Mouse (Mus musculus) ZHBTc4 (cell line): ENCODE data around the gene Pole2.
"Not testable (repeated sequence)": the region's sequence is repeated elsewhere in the genome, so short reads cannot be mapped to it uniquely, and the experiment has no call there.

ENCODE experiments used
- DNase-seq: peaks from one replicate; pipeline ENCODE4 v3.0.0-alpha.2; 2011; ENCODE audit warnings: low read depth, low spot score

Pole2 gene

DNA sequence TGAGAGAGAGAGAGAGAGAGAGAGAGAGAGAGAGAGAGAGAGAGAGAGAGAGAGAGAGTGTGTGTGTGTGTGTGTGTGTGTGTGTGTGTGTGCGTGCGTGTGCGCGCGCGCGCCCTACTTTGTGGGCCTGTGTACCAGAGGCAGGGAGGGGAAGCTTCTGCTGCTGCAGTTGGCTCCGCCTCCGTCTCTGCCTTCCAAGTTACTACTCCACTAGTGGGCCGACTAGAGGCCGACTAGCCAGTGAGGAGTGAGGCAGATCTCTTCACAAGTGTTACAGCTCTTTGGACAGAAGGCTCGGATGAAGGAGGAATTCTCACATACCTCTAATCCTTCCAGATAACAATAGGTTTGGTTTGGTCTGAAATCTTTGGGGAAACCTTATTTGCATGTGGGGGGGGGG lies 48.6 kb downstream of the Pole2 start:
- DNase-seq = peak; percentile 87

DNA sequence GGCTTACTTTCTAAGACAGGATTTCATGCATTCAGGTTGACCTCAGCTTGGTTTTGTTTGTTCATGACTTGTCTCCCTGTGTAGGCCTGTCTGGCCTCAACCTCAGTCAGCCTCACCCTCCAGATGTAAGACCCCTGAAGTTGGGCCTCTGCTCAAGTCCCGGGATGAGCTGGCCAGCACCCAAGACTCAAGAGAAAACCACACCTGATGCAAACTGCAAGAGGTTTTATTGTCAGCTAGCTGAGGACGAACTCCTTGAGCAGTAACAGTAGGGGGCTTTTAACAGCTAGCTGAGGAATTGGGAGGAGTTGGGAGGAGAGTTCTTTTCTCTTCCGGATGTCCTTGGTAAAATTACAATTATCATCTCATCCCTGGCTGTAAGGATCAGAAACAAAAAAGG lies 50.5 kb downstream of the Pole2 start:
- peak; percentile 70 for DNase-seq

GRCm38 (mm10) chr12:69175975-69176374 lies 52.0 kb downstream of the Pole2 start:
- no peak for DNase-seq

- DNase-seq = no peak
Observed at GRCm38 (mm10) chr12:69171307-69171706, 56.7 kb downstream of the Pole2 start.

DNA sequence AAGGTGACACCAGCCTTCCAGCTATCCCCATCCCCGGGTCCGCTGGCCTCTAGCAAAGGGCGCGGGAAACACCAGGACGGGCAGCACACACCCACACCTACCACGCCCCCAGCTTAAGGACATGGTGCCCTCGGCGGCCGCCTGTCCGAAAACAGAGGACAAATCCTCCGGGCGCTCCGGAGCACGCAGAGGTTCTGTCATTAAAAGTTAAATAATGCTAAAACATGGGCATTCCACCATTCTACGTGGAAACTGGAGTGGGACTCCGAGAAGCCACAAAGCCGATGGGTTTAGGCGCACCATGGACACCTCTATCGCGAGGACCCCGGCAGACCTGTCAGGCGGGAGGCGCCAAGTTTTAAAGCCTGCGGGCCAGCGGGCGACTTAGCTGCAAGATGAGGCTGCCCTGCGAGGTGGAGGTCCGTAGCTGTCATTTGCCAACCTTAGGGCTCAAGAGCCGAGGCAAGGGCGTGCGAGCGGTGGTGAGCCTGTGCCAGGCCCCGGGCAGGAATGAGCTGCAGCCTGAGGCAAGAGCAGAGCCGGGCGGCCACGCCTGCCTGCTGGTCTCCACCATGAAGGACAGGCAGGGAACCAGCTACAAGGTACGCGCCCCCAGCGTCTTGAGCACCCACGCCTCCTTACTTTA lies 59.4 kb downstream of the Pole2 start, which contains the start of gene Lrr1:
Lrr1 (plus strand) TSS at position 354 of the 646 bp plus-strand sequence.
- peak; percentile 88 for DNase-seq

GRCm38 (mm10) chr12:69167656-69168460 lies 60.1 kb downstream of the Pole2 start:
- DNase-seq = no peak

GRCm38 (mm10) chr12:69166861-69167581 lies 61.0 kb downstream of the Pole2 start:
- not testable (repeated sequence) for DNase-seq

DNA sequence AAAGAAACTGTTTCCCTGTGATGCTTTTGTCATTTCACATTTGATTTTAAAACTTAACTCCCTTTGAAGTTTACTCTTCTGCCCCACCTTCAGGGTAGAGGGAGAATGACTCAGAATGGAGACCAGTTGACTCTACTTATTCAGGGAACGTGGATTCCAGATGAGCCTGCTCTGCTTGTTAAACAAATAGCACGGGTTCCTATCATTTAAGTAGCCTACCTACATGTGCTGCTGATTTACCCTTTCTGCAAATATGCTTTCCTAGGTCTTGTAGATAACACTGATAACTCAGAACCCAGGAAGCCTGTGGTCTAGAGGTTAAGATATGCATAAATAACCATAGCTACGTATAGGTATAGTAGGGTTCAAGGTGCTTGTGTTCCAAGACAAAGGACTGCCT lies 63.1 kb downstream of the Pole2 start:
- peak; percentile 73 for DNase-seq

GRCm38 (mm10) chr12:69163586-69163985 lies 64.4 kb downstream of the Pole2 start:
- not testable (repeated sequence) for DNase-seq

DNA sequence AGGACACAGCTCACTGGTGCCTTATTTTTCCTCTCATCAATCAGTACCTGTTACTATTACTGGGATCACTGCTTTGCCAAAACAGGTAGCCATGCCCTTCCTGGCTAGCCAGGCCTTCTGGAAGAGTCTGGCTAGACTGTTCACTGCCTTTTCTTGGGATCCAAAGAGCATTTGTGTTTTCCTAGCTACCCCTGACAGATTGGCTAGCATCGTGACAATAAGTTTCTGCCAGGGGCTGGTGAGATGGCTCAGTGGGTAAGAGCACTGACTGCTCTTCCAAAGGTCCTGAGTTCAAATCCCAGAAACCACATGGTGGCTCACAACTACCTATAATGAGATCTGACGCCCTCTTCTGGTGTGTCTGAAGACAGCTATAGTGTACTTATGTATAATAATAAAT lies 67.3 kb downstream of the Pole2 start:
- not testable (repeated sequence) for DNase-seq

GRCm38 (mm10) chr12:69159578-69159940 lies 68.4 kb downstream of the Pole2 start:
- peak; percentile 84 for DNase-seq

GRCm38 (mm10) chr12:69158765-69159577 lies 69.0 kb downstream of the Pole2 start, which contains the start of gene Rps29:
Rps29 (minus strand) TSS chr12:69159186.
- peak; percentile 100 for DNase-seq

GRCm38 (mm10) chr12:69158366-69158764 lies 69.6 kb downstream of the Pole2 start:
- peak; percentile 31 for DNase-seq

DNA sequence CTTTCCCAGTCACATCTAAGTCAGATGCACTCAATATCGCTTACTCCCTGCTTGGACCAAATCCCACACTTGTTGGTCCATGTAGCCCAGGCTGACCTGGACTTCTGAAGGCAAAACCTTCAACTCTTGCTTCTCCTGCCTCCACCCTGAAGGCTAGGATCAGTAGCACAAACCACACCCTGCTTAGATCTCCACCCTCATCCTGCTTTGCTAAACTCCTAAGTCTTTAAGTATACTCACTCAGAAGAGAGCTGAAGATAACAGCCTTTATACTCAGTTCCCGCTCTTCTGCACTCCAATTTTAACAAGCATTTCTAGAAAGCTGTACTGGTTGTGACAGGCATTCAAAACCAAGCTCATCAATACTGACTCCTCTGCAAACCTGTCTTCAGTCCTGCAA lies 70.9 kb downstream of the Pole2 start:
- DNase-seq = peak; percentile 51

GRCm38 (mm10) chr12:69156436-69156835 lies 71.6 kb downstream of the Pole2 start:
- peak; percentile 24 for DNase-seq

- no peak for DNase-seq
Observed at GRCm38 (mm10) chr12:69155923-69156322, 72.1 kb downstream of the Pole2 start.
